Mouse (Mus musculus) embryo, embryonic 11 days (tissue): ENCODE measurements around the gene Srgap3.
A peak's percentile ranks its signal among the peaks of the same experiment; 100 is the strongest.

Experiments
- DNase-seq: peaks from one replicate; pipeline ENCODE4 v3.0.0-alpha.2; 2015

Srgap3 gene

GRCm38 (mm10) chr6:112946895-112947436 is at the start of gene Srgap3:
Gene Srgap3, minus strand, starts transcription at chr6:112947266.
- DNase-seq: peak; percentile 93

GRCm38 (mm10) chr6:112995708-112996107 is 48.6 kb upstream of the Srgap3 start:
- no peak for DNase-seq

- no peak for DNase-seq
Observed at GRCm38 (mm10) chr6:112990119-112990518, 43.1 kb upstream of the Srgap3 start.

GRCm38 (mm10) chr6:112985362-112986314 is 38.6 kb upstream of the Srgap3 start:
- no peak for DNase-seq

- DNase-seq: no peak
Observed at GRCm38 (mm10) chr6:112982241-112982640, 35.2 kb upstream of the Srgap3 start.

GRCm38 (mm10) chr6:112978947-112979346 is 31.9 kb upstream of the Srgap3 start:
- no peak for DNase-seq

DNA sequence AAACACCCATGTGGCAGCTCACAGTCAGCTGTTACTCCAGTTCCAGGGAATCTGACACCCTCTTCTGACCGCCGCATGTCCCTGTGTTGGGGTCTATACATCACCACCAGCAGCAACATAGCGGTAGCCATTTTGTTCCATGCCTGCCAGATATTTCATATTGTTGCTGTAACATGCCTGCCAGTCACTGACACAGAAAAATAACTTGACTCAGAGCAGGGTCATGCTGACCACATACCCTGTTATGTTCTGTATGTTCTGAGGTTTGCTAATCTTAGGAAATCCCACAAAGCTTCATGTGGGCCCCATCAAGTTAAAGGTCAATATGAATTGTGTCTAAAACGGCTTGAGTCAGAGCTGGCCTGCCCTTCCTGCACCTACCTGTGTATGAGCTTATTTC is 30.2 kb upstream of the Srgap3 start:
- DNase-seq: no peak

DNA sequence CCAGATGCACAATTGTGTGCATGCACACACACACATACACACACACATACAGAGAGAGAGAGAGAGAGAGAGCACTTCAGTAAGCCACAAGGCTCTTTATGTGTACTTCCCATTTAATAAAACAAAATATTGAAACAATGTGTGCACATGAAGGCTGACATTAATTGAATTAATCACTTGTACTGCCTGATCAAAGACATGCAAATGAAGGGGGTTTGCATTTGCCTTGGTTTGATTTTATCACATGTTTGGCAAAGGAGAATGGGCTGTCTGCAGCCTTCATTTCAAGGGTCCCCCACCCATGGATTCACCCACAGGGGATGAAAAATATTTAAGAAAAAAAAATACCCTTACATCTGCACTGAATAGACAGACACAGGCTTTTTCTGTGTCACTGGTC is 29.5 kb upstream of the Srgap3 start:
- DNase-seq: no peak

DNA sequence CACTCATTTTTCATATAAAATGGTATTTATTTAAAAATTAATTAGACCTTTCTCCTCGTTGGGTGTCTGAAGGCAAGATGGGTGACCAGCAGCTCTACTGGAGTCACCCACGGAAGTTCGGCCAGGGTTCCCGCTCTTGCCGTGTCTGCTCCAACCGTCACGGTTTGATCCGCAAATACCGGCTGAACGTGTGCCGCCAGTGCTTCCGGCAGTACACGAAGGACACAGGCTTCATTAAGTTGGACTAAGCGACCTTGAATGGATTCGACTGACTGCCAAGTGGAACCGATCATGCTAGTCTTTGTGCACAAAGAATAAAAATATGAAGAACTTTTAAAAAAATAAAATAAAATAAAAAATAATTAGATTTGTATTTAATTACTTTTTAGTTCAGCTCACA is 29.1 kb upstream of the Srgap3 start:
- DNase-seq: no peak

DNA sequence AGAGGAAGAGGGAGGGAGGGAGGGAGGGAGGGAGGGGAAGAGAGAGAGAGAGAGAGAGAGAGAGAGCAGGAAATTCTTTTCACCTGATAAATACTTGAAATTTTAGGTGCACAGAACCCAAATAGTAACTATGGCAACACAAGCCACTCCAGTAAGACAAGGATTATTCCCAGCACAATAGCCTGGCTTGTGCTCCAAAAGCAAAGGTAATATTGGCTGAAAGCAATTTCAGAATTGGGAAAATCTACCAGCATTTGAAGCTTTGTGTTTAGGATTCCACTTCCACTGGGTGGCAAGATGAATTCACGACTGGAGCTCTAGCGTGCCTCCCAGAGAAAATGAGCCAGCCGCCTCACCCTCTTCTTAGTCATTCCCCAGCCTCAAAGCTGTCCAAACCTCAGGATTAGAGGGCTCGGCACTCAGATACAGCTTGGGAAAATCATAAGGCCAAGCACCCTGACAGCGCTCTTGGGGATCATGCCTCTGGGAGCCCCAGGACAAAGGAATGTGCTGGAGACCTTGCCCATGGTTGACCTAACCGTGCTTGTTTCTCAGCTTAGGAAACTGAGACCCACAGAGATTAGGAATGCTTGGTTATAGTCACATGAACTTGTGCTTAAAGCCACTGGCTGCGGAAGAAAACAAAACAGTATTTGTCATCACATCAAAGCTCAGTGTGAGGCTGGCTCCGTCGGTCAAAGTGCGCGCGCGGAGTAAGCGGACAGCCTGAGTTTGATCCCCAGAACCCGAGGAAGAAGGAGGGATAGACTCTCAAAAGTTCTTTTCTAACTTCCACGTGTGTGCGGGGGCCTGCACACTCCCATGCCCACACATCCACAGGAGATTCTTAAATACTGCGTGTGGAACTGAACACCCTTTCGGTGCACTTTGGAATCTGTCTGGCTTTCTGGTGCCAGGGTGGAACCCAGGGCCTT is 27.0 kb upstream of the Srgap3 start:
- DNase-seq: peak; percentile 48

DNA sequence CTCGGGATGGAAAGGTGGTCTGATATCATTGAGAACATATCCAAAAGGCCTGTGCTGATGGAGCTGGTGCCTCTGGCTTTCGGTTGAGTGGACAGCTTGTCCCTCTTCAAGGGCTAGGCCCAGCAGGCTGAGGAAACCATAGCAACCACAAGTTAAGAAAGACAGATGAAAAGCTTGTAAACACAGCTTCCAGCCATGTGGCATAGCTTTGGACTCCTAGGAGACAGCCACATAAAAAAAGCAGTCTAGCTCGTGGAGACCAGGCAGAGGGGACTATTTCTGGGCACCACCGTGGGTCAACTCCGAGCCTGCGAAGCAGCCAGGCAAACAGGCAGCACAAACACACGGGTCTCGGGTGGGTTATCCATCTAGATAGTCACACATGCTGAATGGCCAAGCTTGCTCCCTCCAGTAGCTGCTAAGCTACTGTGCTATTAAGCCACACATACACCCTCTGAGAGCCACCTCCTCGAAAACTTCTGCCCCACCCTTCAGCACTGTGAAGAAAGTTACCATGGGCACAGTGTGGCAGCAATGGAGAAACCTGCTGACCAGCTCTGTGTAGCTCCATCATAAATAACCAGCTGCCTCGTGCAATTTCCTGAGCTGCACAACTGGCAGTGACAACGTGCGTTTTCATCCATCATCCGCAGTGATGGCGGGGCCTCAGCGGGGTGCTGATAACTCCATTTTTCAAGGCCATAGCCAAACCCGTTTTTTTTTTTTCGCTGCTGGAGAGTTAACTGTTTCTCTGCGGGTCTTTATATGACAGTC is 26.0 kb upstream of the Srgap3 start:
- peak; percentile 83 for DNase-seq

DNA sequence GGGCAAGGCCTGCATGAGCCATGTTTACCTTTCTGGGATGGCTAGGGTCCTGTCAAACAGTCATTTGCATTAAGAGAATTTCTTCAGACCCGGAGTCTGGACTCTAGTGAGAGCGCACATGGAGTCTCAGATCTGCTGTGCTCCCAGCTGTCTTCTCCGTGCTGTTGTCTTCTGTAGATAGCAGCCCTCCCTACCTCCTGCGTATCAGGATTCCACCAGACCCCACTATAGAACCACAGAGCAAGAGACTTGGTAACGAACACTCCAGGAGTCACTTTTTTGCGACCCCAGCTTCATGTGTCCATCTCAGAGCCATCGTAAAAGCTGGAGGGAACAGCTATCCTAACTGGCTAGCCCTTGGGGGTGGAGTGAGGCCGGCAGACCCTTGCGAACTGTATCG is 25.1 kb upstream of the Srgap3 start:
- peak; percentile 34 for DNase-seq

GRCm38 (mm10) chr6:112971116-112971768 is 24.2 kb upstream of the Srgap3 start:
- no peak for DNase-seq

GRCm38 (mm10) chr6:112967359-112967758 is 20.3 kb upstream of the Srgap3 start:
- no peak for DNase-seq

- DNase-seq: no peak
Observed at GRCm38 (mm10) chr6:112958360-112958759, 11.3 kb upstream of the Srgap3 start.

GRCm38 (mm10) chr6:112957583-112958280 is 10.7 kb upstream of the Srgap3 start:
- peak; percentile 67 for DNase-seq

- DNase-seq: no peak
Observed at GRCm38 (mm10) chr6:112955773-112956172, 8.7 kb upstream of the Srgap3 start.

DNA sequence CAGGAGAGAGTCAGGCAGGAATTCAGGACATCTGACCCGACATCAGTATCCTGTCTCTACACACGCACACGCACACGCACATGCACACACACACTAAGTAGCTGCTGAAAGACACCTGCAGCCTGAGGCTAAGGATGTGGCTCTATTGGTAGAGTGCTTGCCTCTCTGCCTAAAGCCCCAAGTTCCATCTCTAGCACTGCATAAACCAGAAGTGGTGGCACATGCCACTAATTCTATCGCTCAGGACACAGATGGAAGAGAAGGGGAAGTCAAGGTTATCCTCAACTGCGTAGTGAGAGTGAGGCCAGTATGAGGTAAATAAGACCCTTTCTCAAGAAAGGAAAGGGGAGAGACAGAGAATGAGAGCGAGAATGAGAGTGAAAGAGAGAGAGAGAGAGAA is 6.8 kb upstream of the Srgap3 start:
- DNase-seq: no peak

DNA sequence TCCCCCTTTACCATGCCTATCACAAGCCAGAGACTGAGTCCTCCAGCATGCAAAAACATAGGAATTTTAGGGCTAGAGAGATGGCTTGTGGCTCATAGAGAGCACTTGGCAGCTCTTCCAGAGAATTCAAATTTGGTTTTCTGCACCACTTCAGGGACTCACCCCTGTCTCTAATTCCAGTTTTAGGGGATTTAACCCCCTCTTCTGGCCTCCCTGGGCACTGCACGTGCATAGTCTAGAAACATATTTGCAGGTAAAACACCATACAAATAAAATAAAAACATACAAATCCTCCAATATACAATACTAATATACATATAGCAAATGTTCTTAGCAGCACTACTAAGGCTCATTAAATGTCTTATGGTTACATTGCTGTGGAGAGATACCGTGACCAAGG is 4.2 kb upstream of the Srgap3 start:
- DNase-seq: no peak

GRCm38 (mm10) chr6:112950205-112951110 is 3.4 kb upstream of the Srgap3 start:
- DNase-seq: no peak
